Mouse (Mus musculus): ENCODE data around the gene Cdkl1. TPM values are rescaled to one million over a fixed set of nuclear protein-coding genes. Genes with fewer than 3 reads are reported as not detected.

Gene Cdkl1
- total RNA-seq, 4 experiments from 2014 or later = 2.1 to 9.3 (median 5.1) TPM

- no peak for DNase-seq
Measured at GRCm38 (mm10) chr12:69744138-69744537, 46.9 kb downstream of the Cdkl1 start.

- DNase-seq = no peak
Measured at GRCm38 (mm10) chr12:69741965-69742364, 49.1 kb downstream of the Cdkl1 start.

- no peak for DNase-seq
Measured at GRCm38 (mm10) chr12:69733923-69734322, 57.1 kb downstream of the Cdkl1 start.

GRCm38 (mm10) chr12:69733518-69733917, 57.5 kb downstream of the Cdkl1 start:
- no peak for DNase-seq

- DNase-seq = no peak
Measured at GRCm38 (mm10) chr12:69732221-69732620, 58.8 kb downstream of the Cdkl1 start.

GRCm38 (mm10) chr12:69730306-69730705, 60.8 kb downstream of the Cdkl1 start:
- no peak for DNase-seq

GRCm38 (mm10) chr12:69729246-69729645, 61.8 kb downstream of the Cdkl1 start:
- DNase-seq = no peak

- peak; percentile 96 for DNase-seq
Measured at GRCm38 (mm10) chr12:69724711-69725460, 66.2 kb downstream of the Cdkl1 start, which contains the start of the genes L2hgdh and Atp5s. Gene L2hgdh (minus strand): TSS chr12:69724873. Gene Atp5s (plus strand): TSS chr12:69724950.

- DNase-seq = no peak
Measured at GRCm38 (mm10) chr12:69724018-69724710, 66.9 kb downstream of the Cdkl1 start.

- DNase-seq = no peak
Measured at GRCm38 (mm10) chr12:69723376-69723775, 67.7 kb downstream of the Cdkl1 start.

GRCm38 (mm10) chr12:69722857-69723256, 68.2 kb downstream of the Cdkl1 start:
- DNase-seq = no peak

- no peak for DNase-seq
Measured at GRCm38 (mm10) chr12:69713628-69714027, 77.4 kb downstream of the Cdkl1 start.

GRCm38 (mm10) chr12:69704799-69705458, 86.1 kb downstream of the Cdkl1 start:
- DNase-seq = no peak

GRCm38 (mm10) chr12:69698352-69698751, 92.7 kb downstream of the Cdkl1 start:
- DNase-seq = no peak

Small RNA genes within 50 kb of the gene (microRNA-seq; reads per million reads assigned to microRNA genes)
- 0 reads per million in 2 experiments for gene Mir681

Other genes with a start within 250 kb of the Cdkl1 start
- 10 to 100 TPM; 14.5 to 21.8 (median 18.3) TPM for gene Vcpkmt, start 208.2 kb downstream of the Cdkl1 start, total RNA-seq (2022)
- gene Sos2, start 109.4 kb downstream of the Cdkl1 start, total RNA-seq (2022) = 10 to 100 TPM; 41.4 to 62.6 (median 51.7) TPM
- gene L2hgdh, start 66.4 kb downstream of the Cdkl1 start, total RNA-seq (2022) = 10 to 100 TPM; 25.5 to 30.2 (median 28.5) TPM
- gene Atp5s, start 66.3 kb downstream of the Cdkl1 start, total RNA-seq (2022) = 10 to 100 TPM; 14.2 to 19.3 (median 17.0) TPM
- gene Atl1, start 101.3 kb upstream of the Cdkl1 start, total RNA-seq (2022) = 10 to 100 TPM in 2 of 4 experiments, 1 to 10 TPM in 2; 6.6 to 19.5 (median 13.0) TPM
- 10 to 100 TPM; 26.6 to 51.8 (median 37.2) TPM for gene Map4k5, start 101.9 kb upstream of the Cdkl1 start, total RNA-seq (2022)
- 10 to 100 TPM; 37.3 to 43.6 (median 40.4) TPM for gene Sav1, start 195.7 kb upstream of the Cdkl1 start, total RNA-seq (2022)